Mouse (Mus musculus): ENCODE data around the gene Fibp.

DNA sequence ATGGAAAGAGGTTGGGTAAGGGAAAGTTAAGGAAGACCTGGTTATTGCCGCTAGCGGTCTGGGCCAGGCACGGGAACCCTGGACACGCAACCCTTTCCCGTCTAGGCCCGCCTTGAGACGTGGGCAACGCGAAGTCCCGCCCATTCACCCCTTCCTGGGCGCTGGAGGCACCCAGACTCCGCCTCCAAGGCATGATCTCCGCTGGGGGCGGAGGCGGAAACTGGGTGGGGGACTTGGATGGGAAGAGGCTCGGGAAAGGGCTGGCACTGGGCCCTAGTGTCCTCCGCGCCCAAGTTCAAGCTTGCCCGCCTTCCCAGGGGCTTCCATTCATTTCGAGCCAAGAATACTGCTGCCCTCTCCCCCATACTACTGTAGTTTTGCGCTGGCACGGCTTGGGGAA, 13.3 kb downstream of the Fibp start, which contains the start of gene Efemp2:
- TF ChIP-seq GATA1 (IDR thresholded peaks at IDR 0.05; ENCODE audit: borderline replicate concordance, low read length) (no peak), FLI1 (IDR thresholded peaks at IDR 0.05; ENCODE audit: low read length) (no peak)

Data from megakaryocyte, embryonic 14.5 days (primary cell).